Mouse (Mus musculus) activated CD4-positive, CD25-positive, alpha-beta regulatory T cell, adult 4 months (primary cell): ENCODE measurements around the gene Nedd9. TPM values are rescaled to one million over a fixed set of nuclear protein-coding genes. Genes with fewer than 3 reads are reported as not detected.

ENCODE experiments used
- ATAC-seq: one replicate; pipeline ENCODE4 v1.8.0; 2017
- polyA plus RNA-seq, 2 experiments: library from polyadenylated mRNA; unstranded; fragments of 100-300 nt; shearing (Covaris generic); gene quantifications; one replicate each; pipeline ENCODE4 v1.2.1; 2017

The Nedd9 gene
- polyA plus RNA-seq, 2 experiments from 2014 or later: 129 to 130 TPM

DNA sequence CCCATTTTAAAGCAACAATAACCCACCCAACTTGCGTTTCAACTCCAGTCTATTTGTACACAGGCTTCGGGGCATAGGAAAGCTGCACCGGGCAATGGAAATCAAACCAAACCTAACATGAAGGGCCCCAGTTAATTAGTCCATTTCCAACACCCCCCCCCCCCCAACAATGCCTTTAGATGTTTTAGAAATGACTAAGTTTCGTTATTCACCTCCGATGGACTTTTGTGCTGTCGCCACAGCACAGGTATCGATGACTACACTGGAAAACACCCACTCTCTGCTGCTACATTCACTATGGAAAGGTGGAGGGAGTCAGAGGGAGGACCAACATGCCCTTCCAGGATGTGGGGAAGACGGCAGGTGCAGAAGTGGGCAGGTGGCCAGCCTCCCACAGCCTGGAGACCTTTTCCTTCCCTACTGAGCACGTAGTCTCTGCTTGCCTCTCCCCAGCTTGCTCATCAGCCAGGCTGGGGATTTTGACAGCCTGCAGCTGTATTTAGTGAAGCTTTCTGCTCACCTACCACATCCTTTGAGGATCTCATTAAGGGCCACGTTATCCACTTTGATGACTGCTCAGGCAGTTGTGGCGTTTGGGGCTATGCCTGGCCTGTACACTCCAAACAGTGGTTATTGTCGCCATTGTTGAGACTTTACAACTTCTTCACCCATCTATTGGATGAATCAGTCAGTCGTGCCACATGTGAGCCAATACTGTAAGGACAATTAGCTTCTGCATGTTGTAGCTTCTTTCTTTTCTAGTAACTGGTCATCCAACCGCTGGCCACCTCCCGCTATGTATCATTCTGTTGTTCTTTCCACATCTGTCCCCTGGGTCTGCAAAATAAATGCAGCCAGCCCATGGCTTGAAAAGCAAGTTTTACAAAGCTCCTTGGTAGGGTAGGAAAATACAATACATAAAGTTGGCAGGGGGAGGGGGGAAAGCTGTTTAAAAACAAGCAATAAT, 33.7 kb downstream of the Nedd9 start:
- ATAC-seq: peak; percentile 55

DNA sequence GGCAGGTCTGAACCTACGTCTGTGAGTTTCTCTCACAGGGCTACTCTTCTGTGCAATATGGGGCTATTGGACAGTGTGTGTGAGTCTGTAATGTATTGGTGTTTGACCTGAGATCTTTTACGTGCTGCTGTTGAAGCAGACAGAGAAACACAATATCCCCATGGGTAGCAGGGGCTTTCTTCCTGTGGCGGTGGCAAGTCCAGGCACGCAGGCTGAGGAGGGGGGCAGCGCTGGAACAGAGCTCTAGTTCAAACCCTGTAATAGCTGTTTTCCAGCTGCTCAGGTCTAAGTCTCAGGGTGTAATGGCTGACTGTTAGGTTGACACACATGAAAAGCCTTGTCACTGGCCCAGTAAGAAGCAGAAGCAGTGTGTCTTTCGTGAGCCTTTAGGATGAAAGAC, 36.3 kb downstream of the Nedd9 start:
- ATAC-seq: no peak

DNA sequence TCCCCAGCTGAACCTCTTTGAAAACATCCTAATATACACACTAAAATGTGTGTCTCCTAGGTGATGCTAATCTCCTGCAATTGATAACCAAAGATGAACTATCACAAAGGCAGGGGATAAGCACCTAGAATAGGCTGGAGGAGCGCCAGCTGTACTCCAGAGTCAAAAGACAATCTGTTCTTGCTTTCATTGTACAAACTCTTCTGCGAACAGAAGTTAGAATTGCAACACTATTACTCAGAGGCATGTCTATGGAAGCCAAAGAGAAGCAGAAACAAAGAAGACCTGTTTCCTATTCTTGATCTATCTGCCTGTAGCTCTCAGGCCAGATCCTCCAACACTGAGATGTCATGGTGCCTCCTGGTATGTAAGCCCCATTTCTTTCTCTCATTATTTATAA, 38.0 kb downstream of the Nedd9 start:
- no peak for ATAC-seq

DNA sequence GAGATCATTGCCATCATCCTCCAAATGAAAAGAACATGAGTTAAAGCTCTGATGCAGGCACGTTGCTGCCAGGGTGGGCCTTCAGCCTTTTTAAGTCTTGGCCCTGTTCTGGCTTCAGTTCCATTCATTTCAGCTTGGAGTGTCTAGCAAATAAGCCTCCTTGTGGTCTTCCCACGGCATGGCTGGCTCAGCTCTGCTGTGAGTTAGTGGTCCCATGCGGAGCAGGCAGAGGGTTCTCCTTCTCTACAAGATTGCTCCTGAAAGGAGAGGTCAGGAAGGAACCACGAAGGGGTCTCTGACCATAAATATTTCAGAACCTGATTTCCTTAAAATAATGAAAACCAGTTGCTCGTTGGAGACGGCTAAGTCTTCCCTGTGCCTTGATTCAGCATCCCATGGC, 40.0 kb downstream of the Nedd9 start:
- ATAC-seq: no peak

DNA sequence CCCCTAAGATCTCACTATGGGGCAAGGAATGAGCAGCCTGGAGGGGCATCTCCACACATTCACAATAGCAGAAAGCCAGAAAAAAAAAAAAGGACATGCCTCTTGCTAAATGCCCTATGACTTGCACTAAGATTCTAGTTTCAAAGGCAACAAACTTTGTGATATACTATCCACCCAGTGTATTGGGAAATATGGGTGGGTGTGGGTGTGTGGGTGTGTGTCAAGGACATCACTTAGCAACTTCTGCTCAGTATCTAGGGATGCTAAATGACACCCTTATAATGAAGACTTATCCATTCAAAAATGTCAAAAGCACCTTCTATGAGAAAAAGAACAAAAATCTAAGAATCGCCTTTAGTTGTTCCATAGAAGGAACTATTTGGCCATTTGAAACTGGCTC, 40.6 kb downstream of the Nedd9 start:
- ATAC-seq: no peak

DNA sequence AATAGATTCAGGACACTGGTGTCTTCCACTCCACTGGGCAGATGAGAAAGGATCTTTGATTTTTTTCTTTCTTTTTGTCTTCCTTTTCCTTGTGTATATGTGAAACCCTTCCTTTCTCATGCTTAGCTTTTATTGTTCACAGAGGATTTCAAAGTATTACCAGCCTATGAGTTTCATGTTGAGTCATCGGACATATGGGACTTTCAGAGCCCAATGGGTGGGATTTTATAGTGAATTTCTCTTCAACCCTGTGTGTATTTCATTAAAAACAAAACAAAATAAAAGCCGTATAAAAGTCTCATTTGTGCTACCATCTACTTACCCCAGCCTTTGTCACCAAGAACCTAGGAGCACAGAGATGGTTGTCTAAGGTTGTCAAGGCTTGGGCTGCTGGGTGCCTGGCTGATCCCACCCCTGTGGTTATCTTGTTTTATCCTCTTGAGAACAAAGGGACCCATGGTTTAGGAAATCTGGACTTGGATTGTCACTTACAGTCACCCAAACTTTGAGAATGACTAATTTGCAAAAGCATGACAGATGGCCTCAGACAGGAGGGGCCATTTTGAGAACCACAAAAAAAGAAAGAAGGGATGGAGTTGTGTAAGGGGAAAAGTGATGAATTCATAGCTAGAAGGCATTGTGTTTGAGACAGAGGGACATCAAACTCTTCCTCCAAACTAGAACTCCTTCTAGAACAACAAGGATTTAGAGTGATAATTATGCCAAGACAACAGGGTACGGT, 41.9 kb downstream of the Nedd9 start:
- peak; percentile 36 for ATAC-seq

DNA sequence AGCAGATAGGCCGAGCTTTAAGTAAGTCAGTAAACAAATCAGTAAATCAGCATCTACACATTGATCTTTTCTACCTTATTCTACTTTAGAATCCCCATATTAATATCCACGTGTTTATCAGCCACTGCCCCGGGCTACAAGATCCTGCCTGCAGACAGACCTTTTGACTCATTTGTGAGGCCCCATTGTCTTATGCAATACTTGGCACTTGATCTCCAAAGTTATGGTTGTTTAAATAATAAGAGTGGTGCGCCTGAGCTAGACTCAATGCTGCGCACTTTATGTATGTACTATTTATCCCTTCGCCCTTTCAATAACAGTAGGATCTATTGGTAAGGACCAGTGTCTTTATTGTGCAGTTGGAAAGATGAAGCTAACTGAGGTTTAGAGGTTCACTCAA, 42.9 kb downstream of the Nedd9 start:
- no peak for ATAC-seq

DNA sequence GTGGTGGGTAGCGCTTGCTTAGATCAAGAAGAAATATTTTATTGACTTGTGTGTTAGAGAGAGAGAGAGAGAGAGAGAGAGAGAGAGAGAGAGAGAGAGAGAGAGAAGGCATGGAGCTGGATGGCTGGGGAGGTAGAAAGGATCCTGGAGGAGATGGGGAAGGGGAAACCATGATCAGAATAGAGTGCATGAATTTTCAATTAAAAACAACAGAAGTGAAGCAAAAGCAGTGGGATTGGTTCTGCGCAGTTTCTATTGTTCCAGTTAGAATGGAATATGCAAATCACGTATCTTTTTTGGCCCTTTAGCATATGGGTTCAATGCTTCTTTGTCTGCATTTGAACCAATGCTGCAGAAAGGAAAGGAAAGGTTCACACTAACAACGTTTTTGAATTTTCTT, 45.0 kb downstream of the Nedd9 start:
- no peak for ATAC-seq

DNA sequence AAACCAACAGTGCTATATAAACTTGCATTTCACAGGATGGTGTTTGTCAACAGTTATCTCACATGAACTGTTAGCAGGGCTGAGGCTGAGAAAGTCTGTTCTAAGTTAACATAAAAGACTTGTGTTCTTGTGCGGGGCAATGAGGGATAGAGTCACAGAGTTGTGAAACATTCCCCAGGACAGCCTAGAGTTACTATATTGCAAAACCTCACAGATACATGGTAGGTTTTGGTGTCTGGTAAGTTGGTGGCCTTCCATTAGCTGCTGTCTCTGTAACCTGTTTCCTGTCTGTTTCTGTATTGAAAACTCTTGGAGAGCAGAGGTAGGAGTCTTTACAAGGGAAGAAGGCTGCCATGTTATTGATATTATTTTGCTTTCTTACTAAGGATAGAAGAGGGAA, 47.0 kb downstream of the Nedd9 start:
- ATAC-seq: no peak

DNA sequence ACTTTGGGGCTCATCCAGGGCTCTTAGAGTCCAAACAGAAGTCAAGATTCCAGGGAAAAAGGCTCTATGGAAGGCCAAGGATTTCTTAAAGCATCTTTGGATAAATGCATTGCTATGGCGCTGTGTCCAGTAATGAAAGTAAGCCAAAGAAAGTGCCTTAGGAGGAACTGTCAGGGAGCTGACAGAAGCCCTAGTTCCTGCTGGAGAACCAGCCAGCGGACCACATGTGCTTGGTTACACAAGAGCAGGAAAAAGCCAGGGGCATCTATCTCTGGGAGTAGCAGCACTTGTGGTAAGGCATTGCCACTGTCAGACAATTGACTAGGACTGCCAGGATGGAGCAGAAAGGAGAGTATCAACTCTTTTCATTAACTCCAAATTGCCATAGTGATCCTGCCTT, 49.8 kb downstream of the Nedd9 start:
- ATAC-seq: no peak

DNA sequence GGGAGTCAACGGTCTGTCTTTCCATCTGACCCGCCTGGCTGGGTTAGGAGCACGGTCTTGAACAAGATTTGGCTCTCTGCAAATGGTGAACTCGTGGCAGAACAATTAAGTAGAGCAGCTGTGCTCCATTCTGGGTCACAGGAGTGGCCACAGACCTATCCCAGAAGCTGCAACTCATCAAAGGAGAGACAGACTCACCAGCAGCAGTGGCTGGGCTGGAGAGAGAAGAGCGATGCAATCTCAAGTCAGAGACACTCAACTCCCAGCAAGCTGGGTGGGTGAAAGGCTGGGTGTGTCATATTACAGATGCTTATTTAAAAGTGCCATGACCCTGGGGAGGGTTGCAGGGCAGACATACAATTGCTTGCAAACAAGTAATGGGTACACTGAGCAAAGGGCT, 50.4 kb downstream of the Nedd9 start:
- no peak for ATAC-seq

DNA sequence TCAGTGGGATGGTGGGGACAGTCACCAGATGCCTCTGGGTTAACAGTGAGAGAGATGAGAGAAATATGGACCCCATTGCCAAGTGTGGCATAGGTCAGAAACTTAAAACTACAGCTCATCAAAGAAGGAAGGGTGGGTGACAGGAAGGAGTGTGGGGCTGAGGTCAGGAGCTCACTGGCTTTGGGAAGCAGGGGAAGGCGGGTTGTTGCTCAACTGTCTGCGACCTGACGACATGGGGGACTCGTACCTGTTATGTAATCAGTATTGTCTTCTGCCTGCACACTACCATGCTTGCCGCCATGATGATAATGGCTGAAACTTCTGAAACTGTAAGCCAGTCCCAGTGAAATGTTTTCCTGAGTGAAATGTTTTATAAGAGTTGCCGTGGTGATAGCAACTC, 54.0 kb downstream of the Nedd9 start:
- no peak for ATAC-seq

DNA sequence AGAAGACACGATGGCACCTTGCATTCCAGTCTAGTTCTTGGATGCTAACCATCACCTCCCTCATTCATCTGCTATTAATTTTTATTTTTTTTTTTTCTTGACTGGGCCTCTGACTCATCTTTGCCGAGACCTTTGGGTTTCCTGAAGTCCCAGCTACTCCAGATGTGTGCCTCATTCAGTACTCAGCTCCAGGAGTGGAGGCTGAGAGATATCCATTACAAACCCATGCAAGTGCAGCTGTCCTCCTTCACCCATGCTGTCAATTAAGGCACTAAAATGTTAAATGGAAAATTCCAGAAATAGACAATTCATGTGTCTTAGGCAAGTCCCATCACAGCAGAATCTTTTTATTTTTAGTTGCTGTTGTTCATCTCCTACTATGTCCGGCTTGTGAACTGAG, 55.4 kb downstream of the Nedd9 start:
- ATAC-seq: no peak

DNA sequence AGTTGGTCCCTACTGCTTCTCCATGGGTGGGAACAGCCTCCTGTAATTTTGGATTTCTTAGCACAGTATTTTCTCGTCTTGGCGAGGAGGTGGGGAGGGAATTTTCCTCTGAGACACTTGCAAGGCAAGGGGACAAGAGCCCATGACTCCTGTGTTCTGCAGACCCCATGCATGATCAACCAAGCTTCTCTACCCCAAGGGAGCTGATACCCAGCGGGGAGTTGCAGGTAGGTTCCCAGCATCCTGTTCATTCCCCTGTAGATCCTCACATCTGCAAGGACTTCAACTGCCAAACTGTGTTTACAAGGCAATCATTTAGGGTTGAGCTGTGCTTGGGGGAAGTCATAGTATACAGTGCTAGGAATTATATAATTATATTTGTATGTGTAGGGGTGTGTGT, 60.1 kb downstream of the Nedd9 start:
- no peak for ATAC-seq

DNA sequence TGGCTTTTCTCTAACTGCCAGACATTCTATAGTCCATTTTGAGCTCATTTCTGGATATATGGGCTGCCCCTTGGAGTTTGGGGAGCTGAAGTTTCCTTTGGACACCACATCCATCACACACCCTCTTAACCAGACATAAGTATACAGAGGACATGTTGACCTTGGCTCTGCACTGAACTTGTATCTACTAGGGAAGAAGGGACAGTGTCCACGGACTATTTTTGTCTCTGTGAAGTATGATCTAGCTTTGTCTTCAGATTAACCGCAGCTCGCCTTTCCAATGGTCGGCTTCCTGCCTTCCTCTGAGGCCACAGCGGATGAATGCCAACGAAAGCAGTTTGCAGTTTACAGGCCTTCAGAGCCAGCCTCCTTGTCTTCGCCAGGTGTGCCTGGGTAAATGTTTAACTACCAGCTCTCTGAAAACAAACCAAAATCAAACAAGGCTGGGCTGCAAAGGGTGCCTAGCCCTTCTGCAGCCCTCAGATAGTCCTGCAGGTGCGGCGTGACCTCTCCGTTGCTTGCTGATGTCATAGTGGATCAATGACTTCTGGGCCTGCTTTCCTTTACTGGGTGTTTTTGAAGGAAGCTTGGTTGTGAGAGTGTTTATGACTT, 63.6 kb downstream of the Nedd9 start:
- ATAC-seq: no peak

DNA sequence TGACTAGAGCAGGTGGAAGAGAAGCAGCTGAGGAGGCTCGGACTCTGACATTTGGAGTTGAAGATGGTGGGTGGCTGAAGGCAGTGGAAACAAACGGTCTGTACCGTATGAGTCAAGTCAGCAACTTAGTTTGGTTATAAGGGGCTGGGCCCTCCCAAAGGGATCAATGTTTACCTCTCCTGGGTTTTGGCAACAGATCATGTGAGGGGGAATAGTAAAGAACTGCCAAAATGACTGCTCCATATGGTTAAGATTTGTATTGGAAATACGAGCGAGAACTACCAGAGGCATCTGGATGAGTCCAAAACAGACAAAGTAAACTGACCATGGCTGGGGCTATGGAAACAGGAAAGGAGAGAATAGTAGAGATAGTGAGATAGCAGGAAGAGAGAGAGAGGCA, 64.6 kb downstream of the Nedd9 start:
- ATAC-seq: no peak

DNA sequence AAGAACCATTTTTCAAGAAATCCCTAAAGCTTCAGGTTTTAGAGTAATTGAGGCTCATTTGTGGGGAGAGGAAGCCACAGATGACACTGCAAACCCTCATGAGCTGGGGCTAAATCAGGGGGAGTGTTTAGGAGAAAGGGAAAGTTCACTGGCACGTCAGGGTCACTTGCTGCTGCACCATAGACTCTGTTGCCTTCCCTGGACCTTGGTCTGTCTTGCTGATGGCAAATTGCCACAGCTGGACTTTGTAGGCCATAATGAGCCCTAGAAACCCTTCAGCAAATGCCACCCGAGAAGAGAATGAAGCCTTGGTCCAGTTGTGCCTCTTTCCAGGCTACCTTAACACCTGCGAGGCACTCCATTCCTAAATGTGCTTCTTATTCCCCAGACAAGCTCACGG, 66.8 kb downstream of the Nedd9 start:
- no peak for ATAC-seq

DNA sequence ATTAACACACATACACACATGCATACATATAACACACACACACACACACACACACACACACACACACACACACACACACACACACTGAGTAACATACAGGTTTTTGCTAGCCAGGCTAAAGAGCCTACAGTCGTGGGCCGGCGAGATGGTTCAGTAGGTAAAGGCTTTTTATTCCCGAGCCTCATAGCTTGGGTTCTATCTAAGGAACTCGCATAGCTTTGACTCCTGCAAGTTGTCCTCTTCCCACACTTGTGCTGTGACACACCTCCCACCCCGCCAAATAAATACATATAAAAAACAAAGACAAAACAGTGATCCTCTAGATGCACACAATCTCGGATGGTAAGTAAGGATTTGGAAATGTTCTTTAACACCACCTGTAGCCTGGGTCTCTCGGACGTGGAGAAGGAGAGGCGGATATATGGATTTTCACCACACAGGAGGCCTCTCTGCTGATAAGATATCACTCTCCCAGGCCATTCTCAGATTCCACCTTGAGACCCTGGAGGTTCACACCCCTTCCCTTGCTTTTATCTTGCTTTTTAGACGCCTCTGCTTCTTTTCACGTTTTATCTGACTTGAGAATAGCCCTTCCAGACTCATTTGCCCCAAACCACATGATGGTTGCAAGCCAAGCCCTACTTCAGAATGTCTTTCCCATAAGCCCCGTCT, 68.8 kb downstream of the Nedd9 start:
- no peak for ATAC-seq

DNA sequence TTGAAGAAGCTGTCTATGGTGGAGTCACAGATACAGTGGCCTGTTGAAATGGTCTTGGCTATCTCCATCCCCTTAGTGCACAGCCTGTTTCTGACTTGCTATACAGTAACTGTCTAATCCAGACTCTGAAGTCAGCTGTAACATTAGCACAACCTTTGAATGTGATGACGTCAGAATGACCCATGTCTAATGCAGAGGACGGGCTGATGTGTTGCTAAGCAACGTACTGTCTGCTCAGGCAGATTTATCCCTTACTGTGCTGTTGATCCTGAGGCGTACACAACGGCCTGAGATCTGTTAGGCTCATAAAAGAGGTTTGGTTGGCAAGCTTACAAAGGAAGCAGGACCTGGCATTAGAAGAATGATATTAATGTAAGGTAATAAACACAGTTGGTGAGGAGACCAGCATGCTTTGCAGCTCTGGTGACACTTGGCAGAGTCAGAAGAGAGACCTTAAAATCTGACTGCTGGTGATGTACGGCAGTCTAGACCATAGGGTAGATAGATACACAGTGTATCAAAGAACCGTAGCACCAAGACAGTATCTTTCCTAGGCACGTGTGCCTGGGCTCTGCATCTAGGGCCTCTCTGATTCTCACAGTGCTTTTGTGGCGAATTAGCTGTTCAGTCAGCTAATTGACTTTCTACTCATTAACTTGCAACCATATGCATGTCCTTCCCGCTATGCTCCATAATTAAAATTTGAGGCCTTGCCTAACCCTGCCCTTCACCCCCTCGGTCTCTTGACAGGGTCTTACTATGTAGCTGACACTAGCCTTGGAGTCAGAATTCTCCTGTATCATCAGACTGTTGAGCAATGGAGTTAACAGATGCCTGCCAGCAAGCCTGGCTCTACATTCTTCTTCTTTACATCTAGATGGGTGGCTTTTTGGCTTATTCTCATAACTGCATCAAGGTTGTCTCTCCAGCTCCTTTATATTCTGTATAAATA, 70.8 kb downstream of the Nedd9 start:
- no peak for ATAC-seq

DNA sequence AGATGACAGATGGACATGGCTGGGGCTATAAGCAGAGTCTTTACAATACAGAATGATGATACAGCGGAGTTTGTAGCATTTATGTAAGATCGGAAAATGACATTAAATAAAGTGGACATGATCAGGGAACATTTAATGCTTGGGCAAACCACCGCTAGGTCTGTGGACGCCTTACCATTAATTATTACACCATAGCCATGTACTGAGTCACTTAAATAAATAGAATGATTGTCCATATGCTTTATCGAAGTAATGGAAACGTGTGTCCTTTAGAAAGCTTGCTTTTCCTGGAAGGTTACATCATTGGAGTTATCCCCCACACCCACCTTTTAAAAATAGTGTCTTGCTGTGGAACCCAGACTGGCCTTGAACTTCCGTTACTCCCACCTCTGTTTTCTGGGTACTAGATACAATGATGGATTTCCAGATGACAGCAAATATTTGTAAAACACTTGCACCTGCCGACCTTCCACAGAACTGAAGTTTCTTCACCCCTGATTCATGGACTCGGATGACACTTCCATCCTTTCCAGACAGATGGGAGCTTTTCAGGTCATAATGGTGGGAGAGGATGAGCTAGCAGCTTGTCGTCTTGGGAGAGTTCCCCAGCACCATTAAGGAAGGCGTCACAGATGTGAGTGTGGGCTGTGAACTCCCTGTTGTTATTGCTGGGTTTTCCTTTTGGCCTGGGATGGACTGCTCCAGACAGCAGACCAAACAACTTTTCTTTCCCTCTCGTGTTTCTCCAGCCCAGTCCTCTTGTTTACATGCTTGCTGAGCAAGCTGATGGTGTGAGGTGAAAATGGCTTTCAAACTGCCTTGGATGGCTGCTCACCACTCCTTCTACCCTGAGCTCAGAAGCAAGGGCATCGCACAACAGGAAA, 76.7 kb downstream of the Nedd9 start:
- no peak for ATAC-seq

DNA sequence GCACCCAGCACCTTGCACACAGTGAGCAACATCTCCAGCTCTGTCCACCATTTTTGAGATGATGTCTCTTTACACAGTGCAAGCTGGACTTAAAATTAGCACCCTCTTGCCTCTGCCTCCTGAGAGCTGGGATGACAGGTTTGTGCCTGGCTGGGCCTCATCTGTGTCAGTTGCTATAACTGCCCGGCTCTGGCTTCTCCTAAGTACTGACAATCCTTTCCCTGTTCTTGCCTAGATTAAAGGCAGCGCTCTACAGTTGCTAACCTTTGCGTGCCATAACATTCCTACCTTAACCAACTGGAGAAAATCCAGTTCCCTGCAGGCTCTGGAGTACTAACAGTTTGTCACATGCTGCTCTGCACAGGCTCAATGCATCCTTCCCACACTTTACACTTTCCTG, 77.9 kb downstream of the Nedd9 start:
- no peak for ATAC-seq
